Mouse (Mus musculus): Measurements from ENCODE around the gene Vhl.

- no peak for TF ChIP-seq CTCF (IDR thresholded peaks at IDR 0.05; ENCODE audit: control insufficient read depth, insufficient read depth, insufficient read length)
- no peak for TF ChIP-seq MYOD1 (IDR thresholded peaks at IDR 0.05; ENCODE audit: control insufficient read depth, insufficient read length, low read depth)
- TF ChIP-seq MAX (IDR thresholded peaks at IDR 0.05), result no peak
- TF ChIP-seq USF1 (IDR thresholded peaks at IDR 0.05; ENCODE audit: low read depth), result no peak
- TF ChIP-seq MYOG (IDR thresholded peaks at IDR 0.05; ENCODE audit: control insufficient read depth, extremely low read depth, insufficient read length), result no peak
Observed at GRCm38 (mm10) chr6:113599833-113600232, 23.9 kb upstream of the Vhl start.
